8 mouse cellular contexts compared by ENCODE assay signal in the genomic region with DNA sequence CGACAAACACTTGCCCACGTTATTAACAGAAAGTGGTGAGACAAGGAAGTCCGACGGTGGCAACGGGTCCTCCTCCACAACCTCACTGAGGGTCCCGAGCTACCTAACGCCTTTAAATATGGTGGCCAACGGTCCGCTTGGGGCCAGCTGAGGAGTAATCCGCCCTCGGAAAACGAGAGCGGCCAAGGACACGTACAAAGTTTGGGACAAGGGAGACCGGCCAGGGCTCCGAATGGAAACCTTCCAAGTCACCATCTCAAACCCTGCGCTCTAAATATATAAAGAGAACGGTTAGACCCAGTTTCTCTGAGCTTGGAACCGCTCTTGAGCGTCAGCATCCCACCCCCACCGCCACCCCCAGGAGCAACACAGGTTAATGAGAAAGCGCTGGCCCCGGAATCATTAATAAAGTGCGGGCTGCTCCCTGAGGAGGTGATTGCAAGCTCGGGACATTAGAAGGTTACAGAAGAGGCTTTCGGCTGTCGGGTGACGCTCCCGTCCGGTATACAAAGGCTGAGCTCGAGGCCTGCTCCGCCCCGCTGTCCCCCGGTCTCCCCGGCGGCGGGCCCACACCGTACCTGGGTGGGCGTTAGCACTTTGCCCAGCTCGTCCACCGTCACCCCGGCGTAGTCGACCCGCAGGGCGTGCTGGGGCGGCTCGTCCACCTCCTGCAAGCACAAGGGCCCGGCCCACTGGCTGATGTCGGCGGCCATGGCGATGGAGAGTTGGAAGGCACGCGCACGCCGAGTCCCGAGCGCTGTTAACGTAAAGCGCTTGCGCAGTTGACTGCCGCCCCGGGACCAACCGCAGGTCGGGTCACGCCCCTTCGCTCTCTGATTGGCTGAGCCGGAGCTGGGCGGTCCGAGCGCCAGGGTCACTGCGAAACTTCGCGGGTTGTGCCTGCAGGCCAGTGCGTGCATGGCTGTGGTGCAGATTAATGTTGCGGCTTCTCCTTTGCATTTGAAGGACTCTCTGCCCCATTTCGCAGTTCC. TPM values are rescaled to one million over a fixed set of nuclear protein-coding genes. Genes with fewer than 3 reads are reported as not detected.
DNase-seq lines count a peak whose midpoint lies in the region; ATAC-seq lines count a peak whose summit lies in the region.

A gene (minus strand): TSS at position 795 of the 992 bp plus-strand sequence.

- H3K36me3 ChIP-seq in heart, embryonic 13.5 days = peaks cover 35% of the 10 kb centered on the region
- peaks cover 36% of the 10 kb centered on the region for H3K36me3 ChIP-seq in liver, embryonic 12.5 days
- H3K36me3 ChIP-seq in stomach, embryonic 15.5 days = 0 out of 2 replicates have a peak, but pooled peaks cover 14% of the 10 kb centered on the region

- H3K4me1 ChIP-seq in heart, embryonic 13.5 days = peaks cover 35% of the 10 kb centered on the region
- H3K4me1 ChIP-seq in liver, embryonic 12.5 days = peaks cover 42% of the 10 kb centered on the region
- H3K4me1 ChIP-seq in stomach, embryonic 15.5 days = peaks cover 9% of the 10 kb centered on the region

- under 1% methylated on average over 73 of the region's 77 CpGs for WGBS in heart, embryonic 13.5 days
- WGBS in liver, embryonic 12.5 days (ENCODE audit: insufficient replicate concordance) = under 1% methylated on average over 77 of the region's 77 CpGs
- under 1% methylated on average over 72 of the region's 77 CpGs for WGBS in stomach, embryonic 15.5 days

- no peaks in the 10 kb centered on the region for H3K27me3 ChIP-seq in heart, embryonic 13.5 days (replicated peaks)
- no peaks in the 10 kb centered on the region for H3K27me3 ChIP-seq in liver, embryonic 12.5 days (replicated peaks)
- H3K27me3 ChIP-seq in stomach, embryonic 15.5 days (replicated peaks) = no peaks in the 10 kb centered on the region

- H3K4me3 ChIP-seq in heart, embryonic 13.5 days = peak within 1 kb of the TSS; percentile 88
- H3K4me3 ChIP-seq in liver, embryonic 12.5 days = peak within 1 kb of the TSS; percentile 70
- H3K4me3 ChIP-seq in stomach, embryonic 15.5 days (replicated peaks) = peak within 1 kb of the TSS; percentile 65

- ATAC-seq in erythroid progenitor cell, adult 5-6 weeks (replicated peaks; ENCODE audit: low FRiP score, poor library complexity, severe bottlenecking) = peak; percentile 98
- peak; percentile 95 for ATAC-seq in heart, embryonic 13.5 days (ENCODE audit: extremely low read depth, insufficient number of reproducible peaks, low FRiP score, low TSS enrichment)
- peak; percentile 97 for ATAC-seq in liver, embryonic 12.5 days
- peak; percentile 96 for ATAC-seq in stomach, embryonic 15.5 days (ENCODE audit: insufficient read depth, low FRiP score, low read depth)

- DNase-seq in CD4-positive helper T cell, adult 2 months (ENCODE audit: low read depth, low spot score) = peak; percentile 94
- DNase-seq in brain, embryonic 18.5 days (ENCODE audit: low read depth, low spot score) = peak; percentile 78
- DNase-seq in kidney, postnatal 10 days = peak; percentile 98
- DNase-seq in natural killer cell, adult 2 months (ENCODE audit: low spot score in 2 of 2) = peak; percentile 94

- H3K9ac ChIP-seq in heart, embryonic 13.5 days = peak within 1 kb of the TSS; percentile 92
- H3K9ac ChIP-seq in liver, embryonic 12.5 days = peak within 1 kb of the TSS; percentile 80
- peak within 1 kb of the TSS; percentile 60 for H3K9ac ChIP-seq in stomach, embryonic 15.5 days

- peak within 1 kb of the TSS; percentile 84 for H3K4me2 ChIP-seq in heart, embryonic 13.5 days
- H3K4me2 ChIP-seq in liver, embryonic 12.5 days = peak within 1 kb of the TSS; percentile 91
- H3K4me2 ChIP-seq in stomach, embryonic 15.5 days = peak within 1 kb of the TSS; percentile 69

- peaks cover 5% of the 10 kb centered on the region for H3K9me3 ChIP-seq in heart, embryonic 13.5 days
- no peaks in the 10 kb centered on the region; the same call in 1 of the 2 replicates for H3K9me3 ChIP-seq in liver, embryonic 12.5 days (replicated peaks)
- H3K9me3 ChIP-seq in stomach, embryonic 15.5 days = no peaks in the 10 kb centered on the region

- H3K27ac ChIP-seq in heart, embryonic 13.5 days (replicated peaks) = peak within 1 kb of the TSS; percentile 75
- peak within 1 kb of the TSS; percentile 58 for H3K27ac ChIP-seq in liver, embryonic 12.5 days
- H3K27ac ChIP-seq in stomach, embryonic 15.5 days = peak within 1 kb of the TSS; percentile 63

RNA-seq across cellular contexts. Expression of the gene that starts here (rescaled TPM):
- 31.4 and 46.9 TPM in 2 replicates for total RNA-seq in erythroid progenitor cell, adult 5-6 weeks (2015; ENCODE audit: low replicate concordance)
- total RNA-seq in erythroid progenitor cell, adult 5-6 weeks (2017; ENCODE audit: low replicate concordance) = 11.6 and 17.5 TPM in 2 replicates
- polyA plus RNA-seq in heart, embryonic 13.5 days (2015; fragmentation: Nextera tagmentation; extraction: Ambion mirVana) = 576 and 649 TPM in 2 replicates
- polyA plus RNA-seq in liver, embryonic 12.5 days (2016; fragmentation: Nextera tagmentation; extraction: Ambion mirVana) = 311 and 318 TPM in 2 replicates
- polyA plus RNA-seq in stomach, embryonic 15.5 days (2015; fragmentation: Nextera tagmentation; extraction: Ambion mirVana) = 644 and 729 TPM in 2 replicates

Comparison
In these comparisons a context has a peak if more than half of its experiments do, and no peak if none do; other contexts are left out.
1. Peak in every context shown above with its lines: DNase-seq, ATAC-seq, H3K4me3 ChIP-seq and H3K27ac ChIP-seq.